Mouse (Mus musculus) intestine, postnatal 0 days (tissue): Measurements from ENCODE around the gene Cic. TPM values are rescaled to one million over a fixed set of nuclear protein-coding genes. Genes with fewer than 3 reads are reported as not detected.
A peak's percentile ranks its signal among the peaks of the same experiment; 100 is the strongest.

Experiments
- ATAC-seq: fragments of 200-750 bp; cut with Nextera tagmentation; 2 replicates; pipeline ENCODE4 v1.8.0; 2017; ENCODE audit warnings: mild to moderate bottlenecking, moderate TSS enrichment, moderate library complexity
- H3K27ac ChIP-seq: fragments of 300-500 bp; sonication (generic); 2 replicates; pipeline ENCODE4 v1.5.1; 2014; ENCODE audit warnings: mild to moderate bottlenecking, low read depth, low read length, moderate library complexity
- H3K27me3 ChIP-seq: fragments of 300-500 bp; sonication (generic); replicated peaks from 2 replicates; pipeline ENCODE4 v1.6.1; 2014; ENCODE audit warnings: low read length, mixed read lengths; ENCODE audit not compliant: control insufficient read depth, insufficient read depth
- H3K36me3 ChIP-seq: fragments of 300-500 bp; sonication (generic); 2 replicates; pipeline ENCODE4 v1.6.1; 2014; ENCODE audit warnings: mild to moderate bottlenecking, moderate library complexity; ENCODE audit not compliant: control insufficient read depth, insufficient read depth
- H3K4me1 ChIP-seq: fragments of 300-500 bp; sonication (generic); replicated peaks from 2 replicates; pipeline ENCODE4 v1.6.1; 2014; ENCODE audit warnings: antibody characterized with exemption, low read length, mixed read lengths; ENCODE audit not compliant: control insufficient read depth, insufficient read depth
- H3K4me2 ChIP-seq: fragments of 300-500 bp; sonication (generic); replicated peaks from 2 replicates; pipeline ENCODE4 v1.6.1; 2014; ENCODE audit warnings: low read depth, mild to moderate bottlenecking, moderate library complexity
- H3K4me3 ChIP-seq: fragments of 300-500 bp; sonication (generic); 2 replicates; pipeline ENCODE4 v1.5.1; 2014; ENCODE audit warnings: low read depth, low read length
- H3K9ac ChIP-seq: fragments of 300-500 bp; sonication (generic); 2 replicates; pipeline ENCODE4 v1.6.1; 2014; ENCODE audit warnings: mild to moderate bottlenecking, low read depth, low read length
- H3K9me3 ChIP-seq: fragments of 300-500 bp; sonication (generic); 2 replicates; pipeline ENCODE4 v1.6.1; 2016; ENCODE audit warnings: mixed run types; ENCODE audit not compliant: control insufficient read depth
- CTCF ChIP-seq: sonication (generic); IDR thresholded peaks from 2 replicates; pipeline ENCODE4 v1.5.1; 2016; ENCODE audit warnings: low read depth, mild to moderate bottlenecking, control low read depth, antibody characterized with exemption, moderate library complexity
- WGBS: fragments of 180-500 bp; shearing (Covaris S2); extraction: QIAGEN DNeasy Blood & Tissue Kit; methylation state at CpG from one replicate; pipeline ENCODE4 v1.1.7; 2014; 5-methylcytosine and 5-hydroxymethylcytosine counted together
- polyA plus RNA-seq: library from polyadenylated mRNA; unstranded; fragments of >200 nt; fragmentation: Nextera tagmentation; extraction: Ambion mirVana; gene quantifications from 2 replicates; pipeline ENCODE4 v1.2.1, GENCODE M21; 2015

Gene Cic
- polyA plus RNA-seq, 1 experiment from 2014 or later, result 17.2 TPM

GRCm38 (mm10) chr7:25241062-25241461 is 26.4 kb upstream of the Cic start:
- WGBS, result 21% methylated on average over 2 of the region's 2 CpGs
- Histone ChIP-seq H3K27me3 (no peaks in the 10 kb centered on the region), H3K27ac (no peak overlapping the region), H3K4me2 (no peak overlapping the region), H3K4me1 (no peaks in the 10 kb centered on the region), H3K36me3 (peaks cover 29% of the 10 kb centered on the region), H3K9me3 (no peaks in the 10 kb centered on the region), H3K9ac (no peak overlapping the region), H3K4me3 (no peak overlapping the region)
- no peak for ATAC-seq
- TF ChIP-seq CTCF, result peak; percentile 87

- Histone ChIP-seq H3K4me2 (no peak overlapping the region), H3K27me3 (no peaks in the 10 kb centered on the region), H3K4me3 (no peak overlapping the region), H3K4me1 (peaks cover 2% of the 10 kb centered on the region; the same call in 1 of the 2 replicates), H3K36me3 (peaks cover 33% of the 10 kb centered on the region), H3K9me3 (no peaks in the 10 kb centered on the region), H3K27ac (no peak overlapping the region), H3K9ac (no peak overlapping the region)
- TF ChIP-seq CTCF, result no peak
- 94% methylated on average over 4 of the region's 4 CpGs for WGBS
- no peak for ATAC-seq
Measured at GRCm38 (mm10) chr7:25243361-25243760, 24.1 kb upstream of the Cic start.

GRCm38 (mm10) chr7:25244562-25245369 is 22.7 kb upstream of the Cic start:
- no peak for TF ChIP-seq CTCF
- Histone ChIP-seq H3K4me3 (no peak overlapping the region), H3K27me3 (no peaks in the 10 kb centered on the region), H3K27ac (no peak overlapping the region; the same call in 1 of the 2 replicates), H3K36me3 (peaks cover 33% of the 10 kb centered on the region), H3K9me3 (no peaks in the 10 kb centered on the region), H3K9ac (no peak overlapping the region), H3K4me2 (no peak overlapping the region), H3K4me1 (peaks cover 2% of the 10 kb centered on the region; the same call in 1 of the 2 replicates)
- no peak for ATAC-seq
- 85% methylated on average over 30 of the region's 30 CpGs for WGBS

GRCm38 (mm10) chr7:25246079-25246758 is 21.3 kb upstream of the Cic start:
- H3K9me3 ChIP-seq, result no peaks in the 10 kb centered on the region
- 0 out of 2 replicates have a peak overlapping the region, but pooled peaks have one; percentile 7 for H3K9ac ChIP-seq
- no peak for TF ChIP-seq CTCF
- ATAC-seq, result no peak
- H3K36me3 ChIP-seq, result peaks cover 33% of the 10 kb centered on the region
- H3K27ac ChIP-seq, result no peak overlapping the region; the same call in 1 of the 2 replicates
- no peak overlapping the region for H3K4me3 ChIP-seq
- H3K4me1 ChIP-seq, result peaks cover 5% of the 10 kb centered on the region; the same call in 1 of the 2 replicates
- 48% methylated on average over 20 of the region's 20 CpGs for WGBS
- peak overlapping the region; percentile 73 for H3K4me2 ChIP-seq
- no peaks in the 10 kb centered on the region for H3K27me3 ChIP-seq

GRCm38 (mm10) chr7:25246759-25247137 is 20.8 kb upstream of the Cic start:
- peaks cover 7% of the 10 kb centered on the region; the same call in 1 of the 2 replicates for H3K4me1 ChIP-seq
- H3K9me3 ChIP-seq, result no peaks in the 10 kb centered on the region
- peak overlapping the region; percentile 73 for H3K4me2 ChIP-seq
- H3K4me3 ChIP-seq, result no peak overlapping the region
- H3K9ac ChIP-seq, result 0 out of 2 replicates have a peak overlapping the region, but pooled peaks have one; percentile 7
- ATAC-seq, result no peak
- H3K36me3 ChIP-seq, result peaks cover 33% of the 10 kb centered on the region
- 21% methylated on average over 4 of the region's 4 CpGs for WGBS
- no peaks in the 10 kb centered on the region for H3K27me3 ChIP-seq
- TF ChIP-seq CTCF, result no peak
- H3K27ac ChIP-seq, result 0 out of 2 replicates have a peak overlapping the region, but pooled peaks have one; percentile 7

GRCm38 (mm10) chr7:25247498-25247897 is 20.0 kb upstream of the Cic start:
- 0 out of 2 replicates have a peak overlapping the region, but pooled peaks have one; percentile 11 for H3K9ac ChIP-seq
- H3K9me3 ChIP-seq, result no peaks in the 10 kb centered on the region
- H3K4me1 ChIP-seq, result peaks cover 7% of the 10 kb centered on the region; the same call in 1 of the 2 replicates
- no peak for ATAC-seq
- no peak overlapping the region for H3K27ac ChIP-seq
- TF ChIP-seq CTCF, result no peak
- H3K4me2 ChIP-seq, result peak overlapping the region; percentile 73
- H3K36me3 ChIP-seq, result peaks cover 33% of the 10 kb centered on the region
- H3K27me3 ChIP-seq, result no peaks in the 10 kb centered on the region
- WGBS, result 16% methylated on average over 3 of the region's 3 CpGs
- peak overlapping the region; percentile 91 for H3K4me3 ChIP-seq
